Mouse (Mus musculus): Measurements from ENCODE around the gene Doc2g.

DNA sequence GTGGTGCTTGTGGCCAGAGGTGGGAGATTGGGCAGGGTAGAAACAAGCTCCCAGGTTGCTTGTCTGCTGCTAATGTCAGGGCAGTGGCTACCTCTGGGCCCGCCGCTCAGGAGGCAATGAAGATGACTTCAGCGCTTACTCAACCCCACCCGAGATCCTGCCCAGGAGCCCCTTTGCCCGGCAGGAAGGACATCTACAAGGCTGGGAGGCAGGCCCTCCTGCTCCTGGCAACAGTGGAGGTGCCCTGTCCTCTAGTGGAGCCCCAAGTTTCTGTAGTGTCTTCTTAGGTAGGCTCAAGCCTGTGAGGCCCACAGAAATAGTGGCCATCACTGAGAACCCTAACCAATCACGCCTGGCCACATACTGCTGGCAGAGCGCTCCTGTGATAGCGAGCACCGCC, 2.0 kb downstream of the Doc2g start:
- TF ChIP-seq CTCF (IDR thresholded peaks at IDR 0.05; ENCODE audit: insufficient read depth, low read depth, low read length) (no peak), POLR2A (IDR thresholded peaks at IDR 0.05; ENCODE audit: insufficient read depth, low read depth, low read length) (no peak)

Data from olfactory bulb, adult 2 months (tissue).